18 mouse cellular contexts compared by ENCODE assay signal in the genomic region with DNA sequence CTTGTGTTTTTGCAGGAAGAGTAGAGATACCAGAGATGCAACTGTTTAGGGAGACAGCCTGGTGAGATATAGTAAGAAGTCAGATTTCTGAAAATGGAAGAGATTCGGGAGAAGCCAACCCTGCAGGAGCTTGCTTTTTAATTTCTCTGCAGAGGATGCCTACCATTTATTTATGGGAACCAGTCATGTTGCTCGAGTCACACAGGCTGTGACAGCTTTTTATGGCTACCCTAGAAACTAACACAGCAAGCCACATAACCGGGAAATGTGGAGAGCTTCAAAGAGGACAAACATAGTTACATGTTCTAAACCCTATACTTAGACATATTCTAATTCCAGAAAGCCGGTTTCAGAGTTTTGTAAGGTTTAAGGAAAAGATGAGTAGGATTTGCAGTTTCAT.
DNase-seq lines count a peak whose midpoint lies in the region; TF ChIP-seq lines count a peak whose summit lies in the region.
"Had no signal": no experiment of that assay in that cellular context is flagged by ENCODE, and none has a peak within 500 bp of the region (broad histone marks: within the 10 kb centered on the region; RNA-seq: fewer than 3 reads in every experiment).

No protein-coding gene starts in this region.

- H3K27ac ChIP-seq in left cerebral cortex, adult 2 months: peak overlapping the region; percentile 78
- H3K27ac ChIP-seq: embryonic facial prominence, embryonic 12.5 days; forebrain, embryonic 12.5 days; heart, adult 2 months; heart, embryonic 15.5 days; hindbrain, embryonic 15.5 days had no signal

- H3K4me3 ChIP-seq in left cerebral cortex, adult 2 months: no peak overlapping the region
- H3K4me3 ChIP-seq: embryonic facial prominence, embryonic 12.5 days; forebrain, embryonic 12.5 days; heart, adult 2 months; heart, embryonic 15.5 days; hindbrain, embryonic 15.5 days had no signal

- peak; percentile 23 to 25 for DNase-seq in right cerebral cortex, adult 2 months (ENCODE audit: low spot score in 2 of 2)
- no peak for DNase-seq in right cerebral cortex, postnatal 4 days
- DNase-seq in left cerebral cortex, adult 2 months (ENCODE audit: extremely low spot score in 1 of 2, low spot score in 2 of 2): no peak
- DNase-seq in left cerebral cortex, postnatal 36 days (ENCODE audit: low spot score in 2 of 2): peak; percentile 27 to 33
- no peak for DNase-seq in heart, postnatal 4 days
- no peak for DNase-seq in kidney, adult 18-20 months
- DNase-seq in spleen, adult 12 weeks (ENCODE audit: low spot score): no peak
- DNase-seq: adrenal gland, adult 8-10 months; cerebellum, adult 11-12 months; cerebellum, adult 9-10 months; cerebellum, postnatal 25 days; gastrocnemius, postnatal 10 days; heart, adult 2 months; heart, postnatal 14 days had no signal

- TF ChIP-seq CTCF in left cerebral cortex, adult 2 months (IDR thresholded peaks at IDR 0.05): no peak

- intact Hi-C loops in left cerebral cortex, adult 2 months (cut with DNase I): loop anchor here (2.0 to 10.0 kb wide), 2 partner anchors 42 to 152 kb away; no protein-coding TSS in a partner anchor
- intact Hi-C loops in left cerebral cortex, postnatal 36 days (cut with DNase I): no loop called here

Comparison
In these comparisons a context has a peak if more than half of its experiments do, and no peak if none do; other contexts are left out.
1. DNase-seq: peak in right cerebral cortex, adult 2 months (2 of 2) and left cerebral cortex, postnatal 36 days (2 of 2); none in right cerebral cortex, postnatal 4 days (single experiment), left cerebral cortex, adult 2 months (0 of 2), heart, postnatal 4 days (single experiment), kidney, adult 18-20 months (single experiment) and spleen, adult 12 weeks (single experiment).